In the genomic region with DNA sequence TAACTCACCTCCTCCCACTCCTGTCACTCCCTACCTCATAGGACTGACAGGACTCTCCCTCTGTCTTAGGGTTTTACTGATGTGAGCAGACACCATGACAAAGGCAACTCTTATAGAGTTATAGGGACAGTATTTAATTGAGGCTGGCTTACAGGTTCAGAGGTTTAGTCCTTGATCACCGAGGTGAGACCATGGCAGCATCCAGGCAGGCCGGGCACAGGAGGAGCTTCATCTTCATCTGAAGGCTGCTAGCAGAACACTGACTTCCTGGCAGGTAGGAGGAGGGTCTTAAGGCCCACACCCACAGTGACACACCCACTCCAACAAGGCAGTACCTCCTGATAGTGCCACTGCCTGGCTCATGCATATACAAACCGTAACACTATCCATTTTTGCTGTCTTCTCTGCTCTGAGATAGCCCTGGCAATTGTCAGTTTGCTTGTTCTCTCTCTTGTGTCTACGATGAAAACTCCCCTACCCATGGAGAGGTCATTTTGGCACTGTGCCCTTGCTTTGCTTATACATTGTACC, we compare ENCODE assay signal across 24 mouse cellular contexts. TPM values are rescaled to one million over a fixed set of nuclear protein-coding genes. Genes with fewer than 3 reads are reported as not detected.
A peak's percentile ranks its signal among the peaks of the same experiment; 100 is the strongest.
DNase-seq lines count a peak whose midpoint lies in the region; ATAC-seq and TF ChIP-seq lines count a peak whose summit lies in the region.
"Had no signal": no experiment of that assay in that cellular context is flagged by ENCODE, and none has a peak within 500 bp of the region (broad histone marks: within the 10 kb centered on the region; RNA-seq: fewer than 3 reads in every experiment).

No protein-coding gene starts in this region.

- no peaks in the 10 kb centered on the region for H3K27me3 ChIP-seq in heart, embryonic 11.5 days (ENCODE audit: control insufficient read depth, insufficient read depth, low read length)
- H3K27me3 ChIP-seq in kidney, embryonic 14.5 days (ENCODE audit: control insufficient read depth, insufficient read depth, low read length) = no peaks in the 10 kb centered on the region
- no peaks in the 10 kb centered on the region for H3K27me3 ChIP-seq in liver, embryonic 12.5 days (replicated peaks)
- no peaks in the 10 kb centered on the region for H3K27me3 ChIP-seq in liver, postnatal 0 days (ENCODE audit: insufficient read depth, low read length)
- H3K27me3 ChIP-seq: embryonic facial prominence, embryonic 15.5 days; hindbrain, embryonic 12.5 days had no signal

- WGBS in heart, embryonic 11.5 days (ENCODE audit: insufficient replicate concordance) = 85% methylated on average over 4 of the region's 4 CpGs
- 64% methylated on average over 4 of the region's 4 CpGs for WGBS in kidney, embryonic 14.5 days
- WGBS in liver, embryonic 12.5 days (ENCODE audit: insufficient replicate concordance) = 62% methylated on average over 4 of the region's 4 CpGs
- 66% methylated on average over 4 of the region's 4 CpGs for WGBS in liver, postnatal 0 days (ENCODE audit: insufficient replicate concordance)

- H3K9ac ChIP-seq in heart, embryonic 11.5 days (ENCODE audit: low read depth, low read length) = no peak overlapping the region
- no peak overlapping the region for H3K9ac ChIP-seq in kidney, embryonic 14.5 days (ENCODE audit: low read depth, low read length)
- H3K9ac ChIP-seq in liver, embryonic 12.5 days = no peak overlapping the region
- no peak overlapping the region for H3K9ac ChIP-seq in liver, postnatal 0 days (replicated peaks)
- H3K9ac ChIP-seq: embryonic facial prominence, embryonic 15.5 days; hindbrain, embryonic 12.5 days had no signal

- no peaks in the 10 kb centered on the region for H3K4me1 ChIP-seq in heart, embryonic 11.5 days (ENCODE audit: control insufficient read depth, insufficient read depth, low read length)
- no peaks in the 10 kb centered on the region for H3K4me1 ChIP-seq in kidney, embryonic 14.5 days (ENCODE audit: control insufficient read depth, insufficient read depth, low read length)
- peaks cover 8% of the 10 kb centered on the region for H3K4me1 ChIP-seq in liver, embryonic 12.5 days
- H3K4me1 ChIP-seq in liver, postnatal 0 days (ENCODE audit: insufficient read depth) = no peaks in the 10 kb centered on the region
- H3K4me1 ChIP-seq: embryonic facial prominence, embryonic 15.5 days; forebrain, embryonic 10.5 days; hindbrain, embryonic 12.5 days had no signal

- no peaks in the 10 kb centered on the region for H3K9me3 ChIP-seq in heart, embryonic 11.5 days (replicated peaks; ENCODE audit: control insufficient read depth, low read length)
- H3K9me3 ChIP-seq in kidney, embryonic 14.5 days (ENCODE audit: control insufficient read depth, low read length) = no peaks in the 10 kb centered on the region
- H3K9me3 ChIP-seq in liver, embryonic 12.5 days (replicated peaks) = no peaks in the 10 kb centered on the region
- H3K9me3 ChIP-seq in liver, postnatal 0 days (ENCODE audit: low read length) = no peaks in the 10 kb centered on the region
- H3K9me3 ChIP-seq: embryonic facial prominence, embryonic 15.5 days; forebrain, embryonic 10.5 days; G1E; hindbrain, embryonic 12.5 days had no signal

- no peak overlapping the region for H3K27ac ChIP-seq in heart, embryonic 11.5 days (ENCODE audit: low read depth, low read length)
- H3K27ac ChIP-seq in kidney, embryonic 14.5 days (ENCODE audit: low read depth, low read length) = no peak overlapping the region
- no peak overlapping the region for H3K27ac ChIP-seq in liver, embryonic 12.5 days
- no peak overlapping the region for H3K27ac ChIP-seq in liver, postnatal 0 days (ENCODE audit: low read depth)
- H3K27ac ChIP-seq: embryonic facial prominence, embryonic 15.5 days; forebrain, embryonic 10.5 days; gastrocnemius, adult 2 months; hindbrain, embryonic 12.5 days had no signal

- no peak overlapping the region for H3K4me2 ChIP-seq in heart, embryonic 11.5 days
- no peak overlapping the region for H3K4me2 ChIP-seq in kidney, embryonic 14.5 days (replicated peaks; ENCODE audit: low read depth, low read length)
- no peak overlapping the region for H3K4me2 ChIP-seq in liver, embryonic 12.5 days
- no peak overlapping the region for H3K4me2 ChIP-seq in liver, postnatal 0 days (ENCODE audit: low read depth, low read length)
- H3K4me2 ChIP-seq: embryonic facial prominence, embryonic 15.5 days; hindbrain, embryonic 12.5 days had no signal

- peak; percentile 51 for DNase-seq in heart, adult 11 months
- no peak for DNase-seq in kidney, adult 11 months
- DNase-seq in liver, postnatal 0 days = no peak
- no peak for DNase-seq in layer of hippocampus, adult 9-11 months
- DNase-seq: adrenal gland, postnatal 10 days; B cell, adult 2 months; cerebellum, adult 11 months; cerebellum, adult 8-10 months; cerebellum, postnatal 14 days; embryo, embryonic 11 days; gastrocnemius, adult 2 months; gastrocnemius, postnatal 25 days; heart, postnatal 10 days; heart, postnatal 4 days had no signal

- no peak; the same call in 1 of the 2 replicates for ATAC-seq in heart, embryonic 11.5 days (replicated peaks; ENCODE audit: insufficient number of reproducible peaks, low FRiP score, low TSS enrichment)
- peak; percentile 58 for ATAC-seq in kidney, embryonic 14.5 days (ENCODE audit: low FRiP score, low TSS enrichment)
- ATAC-seq in liver, embryonic 12.5 days = peak; percentile 71
- ATAC-seq in liver, postnatal 0 days = no peak
- ATAC-seq: CD4-positive, CD25-positive, alpha-beta regulatory T cell, adult 4 months; forebrain, embryonic 14.5 days had no signal

- no peaks in the 10 kb centered on the region for H3K36me3 ChIP-seq in heart, embryonic 11.5 days (ENCODE audit: control insufficient read depth, insufficient read depth, low read length)
- H3K36me3 ChIP-seq in kidney, embryonic 14.5 days (ENCODE audit: control insufficient read depth, insufficient read depth, low read length) = no peaks in the 10 kb centered on the region
- no peaks in the 10 kb centered on the region for H3K36me3 ChIP-seq in liver, embryonic 12.5 days
- no peaks in the 10 kb centered on the region for H3K36me3 ChIP-seq in liver, postnatal 0 days (replicated peaks; ENCODE audit: insufficient read depth, low read length)
- H3K36me3 ChIP-seq: embryonic facial prominence, embryonic 15.5 days; forebrain, embryonic 10.5 days; G1E; hindbrain, embryonic 12.5 days had no signal

- TF ChIP-seq CTCF in liver, postnatal 0 days (IDR thresholded peaks at IDR 0.05; ENCODE audit: low read depth) = no peak

- no peak for TF ChIP-seq EP300 in liver, postnatal 0 days (IDR thresholded peaks at IDR 0.05; ENCODE audit: low read depth)

- no peak overlapping the region for H3K4me3 ChIP-seq in heart, embryonic 11.5 days (ENCODE audit: low read depth, low read length)
- no peak overlapping the region for H3K4me3 ChIP-seq in kidney, embryonic 14.5 days (ENCODE audit: low read length)
- no peak overlapping the region for H3K4me3 ChIP-seq in liver, embryonic 12.5 days
- no peak overlapping the region for H3K4me3 ChIP-seq in liver, postnatal 0 days (ENCODE audit: low read depth, low read length)
- H3K4me3 ChIP-seq: embryonic facial prominence, embryonic 15.5 days; erythroblast, embryonic 14.5 days; forebrain, embryonic 10.5 days; gastrocnemius, adult 2 months; hindbrain, embryonic 12.5 days had no signal

RNA-seq across cellular contexts. Expression of a gene that starts 10.8 kb away (rescaled TPM):
- polyA plus RNA-seq in heart, embryonic 11.5 days (2014; fragmentation: Nextera tagmentation; extraction: Ambion mirVana) = 319 and 326 TPM in 2 replicates
- 514 and 811 TPM in 2 replicates for polyA plus RNA-seq in kidney, embryonic 14.5 days (2014; fragmentation: Nextera tagmentation; extraction: Ambion mirVana)
- polyA plus RNA-seq in liver, embryonic 12.5 days (2016; fragmentation: Nextera tagmentation; extraction: Ambion mirVana) = 416 and 425 TPM in 2 replicates
- 247 and 263 TPM in 2 replicates for polyA plus RNA-seq in liver, postnatal 0 days (2015; fragmentation: Nextera tagmentation; extraction: Ambion mirVana)

RNA-seq across cellular contexts. Expression of a gene that starts 35.0 kb away (rescaled TPM):
- polyA plus RNA-seq in heart, embryonic 11.5 days (2014; fragmentation: Nextera tagmentation; extraction: Ambion mirVana) = 14.1 and 19.3 TPM in 2 replicates
- polyA plus RNA-seq in kidney, embryonic 14.5 days (2014; fragmentation: Nextera tagmentation; extraction: Ambion mirVana) = 6.7 and 10.9 TPM in 2 replicates
- polyA plus RNA-seq in liver, embryonic 12.5 days (2016; fragmentation: Nextera tagmentation; extraction: Ambion mirVana) = 9.4 and 9.6 TPM in 2 replicates
- polyA plus RNA-seq in liver, postnatal 0 days (2015; fragmentation: Nextera tagmentation; extraction: Ambion mirVana) = 1.3 and 1.4 TPM in 2 replicates

Comparison
In these comparisons a context has a peak if more than half of its experiments do, and no peak if none do; other contexts are left out.
1. ATAC-seq: peak in kidney, embryonic 14.5 days (single experiment) and liver, embryonic 12.5 days (single experiment); none in heart, embryonic 11.5 days (single experiment) and liver, postnatal 0 days (single experiment).